Mouse (Mus musculus): ENCODE measurements around the gene Chmp4b. TPM values are rescaled to one million over a fixed set of nuclear protein-coding genes. Genes with fewer than 3 reads are reported as not detected.

Chmp4b gene
- polyA plus RNA-seq, 1 experiment from 2014 or later: 16.6 TPM

DNA sequence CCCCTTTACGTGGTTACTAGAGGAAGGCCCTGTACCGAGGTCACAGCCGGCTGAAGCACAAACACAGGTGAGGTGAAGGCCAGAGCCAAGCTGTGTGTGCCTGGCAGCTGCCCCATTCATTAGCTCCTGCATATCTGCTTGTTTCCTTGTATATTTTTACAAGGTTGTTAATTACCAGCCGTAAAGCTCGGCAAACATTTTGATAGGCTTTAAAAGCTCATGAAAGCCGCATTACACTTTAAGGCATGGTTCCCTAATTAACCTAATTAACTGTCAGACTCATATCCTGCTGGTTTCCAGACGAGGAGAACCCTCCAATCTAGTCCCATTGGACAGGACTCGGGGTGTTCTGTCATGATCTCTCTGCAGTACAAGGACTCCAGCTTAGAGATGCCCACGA is 83.5 kb downstream of the Chmp4b start:
- no peaks in the 10 kb centered on the region for H3K27me3 ChIP-seq (ENCODE audit: control insufficient read depth, insufficient read depth, low read length)
- H3K9me3 ChIP-seq (ENCODE audit: control insufficient read depth, low read length): no peaks in the 10 kb centered on the region
- no peaks in the 10 kb centered on the region for H3K36me3 ChIP-seq (ENCODE audit: control insufficient read depth, insufficient read depth, low read length)
- H3K4me1 ChIP-seq (ENCODE audit: control insufficient read depth in 2 of 2, insufficient read depth in 2 of 2, low read length in 2 of 2): peaks cover 0 to 4% of the 10 kb centered on the region in 2 experiments; a peak in 2 of 4 replicates
- no peak overlapping the region for H3K9ac ChIP-seq (ENCODE audit: low read length)
- H3K4me2 ChIP-seq (ENCODE audit: low read length): no peak overlapping the region
- H3K27ac ChIP-seq (replicated peaks in 1 of 2; ENCODE audit: control insufficient read depth in 1 of 2, insufficient read depth in 1 of 2, low read depth in 2 of 2, low read length in 2 of 2): no peak overlapping the region
- no peak overlapping the region for H3K4me3 ChIP-seq (ENCODE audit: control insufficient read depth in 1 of 2, insufficient read depth in 1 of 2, low read depth in 1 of 2, low read length in 2 of 2)
- no peak for ATAC-seq (ENCODE audit: insufficient number of reproducible peaks, insufficient read depth, low FRiP score, low read depth)
- WGBS: 70% methylated on average over 9 of the region's 9 CpGs

DNA sequence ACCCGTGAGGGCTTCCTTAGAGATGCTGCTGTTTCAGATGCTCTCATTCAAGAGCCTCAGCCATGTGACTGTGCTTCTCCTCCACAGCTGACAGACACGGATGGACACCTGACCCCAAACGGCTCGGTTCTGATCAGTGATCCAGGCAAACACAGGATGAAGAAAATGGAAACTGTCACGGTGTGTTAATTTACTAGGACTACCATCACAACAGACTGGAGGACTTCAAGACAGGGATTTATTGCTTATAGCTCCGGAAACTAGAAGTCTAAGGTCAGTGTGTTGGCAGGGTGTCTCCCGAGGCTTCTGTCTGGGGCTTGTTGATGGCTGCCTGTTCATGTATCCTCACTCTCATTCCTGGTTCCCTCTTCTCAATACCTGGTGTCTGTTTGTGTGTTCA is 83.9 kb downstream of the Chmp4b start:
- no peak overlapping the region for H3K9ac ChIP-seq (ENCODE audit: low read length)
- H3K36me3 ChIP-seq (ENCODE audit: control insufficient read depth, insufficient read depth, low read length): no peaks in the 10 kb centered on the region
- no peak overlapping the region for H3K27ac ChIP-seq (replicated peaks in 1 of 2; ENCODE audit: control insufficient read depth in 1 of 2, insufficient read depth in 1 of 2, low read depth in 2 of 2, low read length in 2 of 2)
- no peak overlapping the region for H3K4me3 ChIP-seq (ENCODE audit: control insufficient read depth in 1 of 2, insufficient read depth in 1 of 2, low read depth in 1 of 2, low read length in 2 of 2)
- WGBS: 72% methylated on average over 7 of the region's 7 CpGs
- H3K4me1 ChIP-seq (ENCODE audit: control insufficient read depth in 2 of 2, insufficient read depth in 2 of 2, low read length in 2 of 2): peaks cover 0 to 4% of the 10 kb centered on the region in 2 experiments; a peak in 2 of 4 replicates
- ATAC-seq (ENCODE audit: insufficient number of reproducible peaks, insufficient read depth, low FRiP score, low read depth): no peak
- H3K27me3 ChIP-seq (ENCODE audit: control insufficient read depth, insufficient read depth, low read length): no peaks in the 10 kb centered on the region
- H3K9me3 ChIP-seq (ENCODE audit: control insufficient read depth, low read length): no peaks in the 10 kb centered on the region
- no peak overlapping the region for H3K4me2 ChIP-seq (ENCODE audit: low read length)

DNA sequence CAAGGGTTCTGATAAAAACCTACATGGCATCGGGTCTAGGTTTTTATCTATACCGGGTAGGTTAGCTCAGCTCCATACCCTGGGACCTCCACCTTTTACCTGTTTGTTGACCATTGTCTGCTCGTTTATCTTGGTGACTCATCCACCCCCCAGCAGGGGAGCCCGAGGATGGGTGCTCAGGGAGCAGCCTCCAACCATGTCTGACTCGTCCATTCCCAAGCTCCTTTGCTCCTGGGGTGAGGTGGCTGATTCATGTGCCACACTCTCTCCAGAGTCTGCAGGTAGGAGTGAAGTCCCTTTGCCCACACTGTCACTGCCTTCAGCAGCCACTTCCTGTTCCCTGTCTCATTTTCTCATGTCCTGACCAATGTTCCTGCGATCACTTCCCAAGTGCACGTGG is 84.5 kb downstream of the Chmp4b start:
- H3K4me3 ChIP-seq (ENCODE audit: control insufficient read depth in 1 of 2, insufficient read depth in 1 of 2, low read depth in 1 of 2, low read length in 2 of 2): no peak overlapping the region
- no peaks in the 10 kb centered on the region for H3K9me3 ChIP-seq (ENCODE audit: control insufficient read depth, low read length)
- ATAC-seq (ENCODE audit: insufficient number of reproducible peaks, insufficient read depth, low FRiP score, low read depth): no peak
- no peak overlapping the region for H3K27ac ChIP-seq (replicated peaks in 1 of 2; ENCODE audit: control insufficient read depth in 1 of 2, insufficient read depth in 1 of 2, low read depth in 2 of 2, low read length in 2 of 2)
- no peaks in the 10 kb centered on the region for H3K36me3 ChIP-seq (ENCODE audit: control insufficient read depth, insufficient read depth, low read length)
- H3K27me3 ChIP-seq (ENCODE audit: control insufficient read depth, insufficient read depth, low read length): no peaks in the 10 kb centered on the region
- 60% methylated on average over 7 of the region's 7 CpGs for WGBS
- peaks cover 0 to 4% of the 10 kb centered on the region in 2 experiments; a peak in 2 of 4 replicates for H3K4me1 ChIP-seq (ENCODE audit: control insufficient read depth in 2 of 2, insufficient read depth in 2 of 2, low read length in 2 of 2)
- no peak overlapping the region for H3K4me2 ChIP-seq (ENCODE audit: low read length)
- no peak overlapping the region for H3K9ac ChIP-seq (ENCODE audit: low read length)

DNA sequence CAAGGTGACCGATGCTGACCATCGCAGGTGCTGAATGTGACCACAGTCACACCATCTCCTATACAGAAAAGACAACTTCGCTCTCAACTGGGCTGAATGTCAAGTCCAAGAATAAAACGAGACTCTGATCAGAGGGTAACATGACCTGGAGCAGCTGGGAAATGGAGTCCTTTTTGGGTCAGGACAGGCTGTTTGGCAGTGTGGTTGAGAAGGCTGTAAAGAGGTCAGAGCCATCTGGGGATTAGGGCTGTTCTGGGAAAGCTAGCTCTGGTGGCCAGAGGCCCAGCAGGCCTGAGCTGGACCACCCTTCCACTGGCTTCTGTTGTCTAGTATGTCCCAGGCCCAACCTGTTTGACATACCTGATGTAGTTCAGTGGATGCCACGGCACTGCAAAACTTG is 87.1 kb downstream of the Chmp4b start:
- 88% methylated on average over 5 of the region's 5 CpGs for WGBS
- Histone ChIP-seq H3K4me2 (ENCODE audit: low read length) (no peak overlapping the region), H3K36me3 (ENCODE audit: control insufficient read depth, insufficient read depth, low read length) (no peaks in the 10 kb centered on the region), H3K4me1 (ENCODE audit: control insufficient read depth in 2 of 2, insufficient read depth in 2 of 2, low read length in 2 of 2) (no peaks in the 10 kb centered on the region), H3K27me3 (ENCODE audit: control insufficient read depth, insufficient read depth, low read length) (no peaks in the 10 kb centered on the region), H3K9ac (ENCODE audit: low read length) (no peak overlapping the region), H3K9me3 (ENCODE audit: control insufficient read depth, low read length) (no peaks in the 10 kb centered on the region), H3K4me3 (ENCODE audit: control insufficient read depth in 1 of 2, insufficient read depth in 1 of 2, low read depth in 1 of 2, low read length in 2 of 2) (no peak overlapping the region), H3K27ac (replicated peaks in 1 of 2; ENCODE audit: control insufficient read depth in 1 of 2, insufficient read depth in 1 of 2, low read depth in 2 of 2, low read length in 2 of 2) (no peak overlapping the region)
- ATAC-seq (ENCODE audit: insufficient number of reproducible peaks, insufficient read depth, low FRiP score, low read depth): no peak

DNA sequence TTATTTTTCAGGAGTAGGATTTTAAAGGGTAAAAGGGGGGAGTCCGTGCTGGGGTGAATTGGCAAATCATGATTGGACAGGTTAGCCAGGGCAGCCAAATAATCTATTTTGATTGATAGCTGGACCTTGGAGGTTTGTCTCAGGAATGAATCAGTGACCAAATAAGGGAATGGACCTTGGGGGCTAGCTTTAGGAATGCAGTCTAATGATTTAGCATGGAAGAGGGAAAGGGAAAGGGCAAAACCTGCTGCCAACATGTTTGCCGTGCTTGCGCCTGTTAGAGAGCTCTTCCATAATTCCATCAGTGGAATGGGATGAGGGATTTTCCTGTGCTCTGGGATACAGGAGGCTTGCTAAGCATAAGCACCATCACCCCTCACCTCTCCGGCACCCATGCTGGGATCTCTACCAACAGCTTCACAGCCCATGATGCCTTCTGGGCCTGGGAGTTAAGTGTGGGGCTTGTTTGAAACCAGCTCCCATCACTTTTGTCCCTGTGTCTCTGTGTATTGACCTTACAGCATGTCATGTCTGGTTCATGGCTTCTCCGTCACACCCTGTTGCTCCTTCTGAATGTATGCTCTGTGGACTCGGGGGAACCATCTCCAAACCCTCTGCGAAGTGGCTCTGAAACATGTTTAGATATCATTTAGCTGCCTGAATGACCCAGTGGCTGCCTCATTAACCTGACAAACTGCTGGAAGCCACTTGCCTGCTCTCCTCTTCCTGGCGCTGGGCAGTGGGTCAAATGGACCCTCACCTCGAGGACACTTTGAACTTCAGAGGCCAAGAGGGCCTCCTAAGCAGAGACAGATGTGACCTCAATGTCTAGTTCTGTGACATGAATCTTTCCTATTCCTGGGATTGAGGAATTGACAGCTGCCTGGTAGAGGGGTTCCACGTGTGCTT is 91.7 kb downstream of the Chmp4b start:
- H3K27ac ChIP-seq (replicated peaks in 1 of 2; ENCODE audit: control insufficient read depth in 1 of 2, insufficient read depth in 1 of 2, low read depth in 2 of 2, low read length in 2 of 2): no peak overlapping the region
- no peaks in the 10 kb centered on the region for H3K27me3 ChIP-seq (ENCODE audit: control insufficient read depth, insufficient read depth, low read length)
- no peaks in the 10 kb centered on the region for H3K36me3 ChIP-seq (ENCODE audit: control insufficient read depth, insufficient read depth, low read length)
- H3K9ac ChIP-seq (ENCODE audit: low read length): no peak overlapping the region
- ATAC-seq (ENCODE audit: insufficient number of reproducible peaks, insufficient read depth, low FRiP score, low read depth): no peak
- H3K4me3 ChIP-seq (ENCODE audit: control insufficient read depth in 1 of 2, insufficient read depth in 1 of 2, low read depth in 1 of 2, low read length in 2 of 2): no peak overlapping the region
- no peaks in the 10 kb centered on the region for H3K4me1 ChIP-seq (ENCODE audit: control insufficient read depth in 2 of 2, insufficient read depth in 2 of 2, low read length in 2 of 2)
- H3K9me3 ChIP-seq (ENCODE audit: control insufficient read depth, low read length): no peaks in the 10 kb centered on the region
- H3K4me2 ChIP-seq (ENCODE audit: low read length): no peak overlapping the region
- WGBS: 72% methylated on average over 10 of the region's 10 CpGs

DNA sequence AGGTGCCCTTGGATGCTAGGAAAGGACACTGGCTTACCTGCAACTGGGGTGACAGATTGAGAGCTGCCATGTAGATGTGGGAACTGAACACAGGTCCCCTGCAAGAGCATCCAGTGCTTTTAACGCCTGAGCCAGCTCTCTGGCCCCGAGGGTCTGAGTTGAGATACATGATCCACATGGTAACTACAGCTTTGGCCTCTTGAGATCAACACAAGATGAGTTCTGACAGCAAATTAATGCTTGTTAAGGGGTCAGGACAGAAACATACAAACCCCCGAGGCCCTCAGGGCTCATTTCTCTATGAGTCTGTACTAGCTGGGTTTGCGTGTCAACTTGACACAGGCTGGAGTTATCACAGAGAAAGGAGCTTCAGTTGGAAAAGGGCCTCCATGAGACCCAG is 92.4 kb downstream of the Chmp4b start:
- WGBS: 77% methylated on average over 4 of the region's 4 CpGs
- no peak overlapping the region for H3K4me3 ChIP-seq (ENCODE audit: control insufficient read depth in 1 of 2, insufficient read depth in 1 of 2, low read depth in 1 of 2, low read length in 2 of 2)

More for the DNA sequence above, 92.4 kb downstream of the Chmp4b start:
- ATAC-seq (ENCODE audit: insufficient number of reproducible peaks, insufficient read depth, low FRiP score, low read depth): no peak
- H3K27me3 ChIP-seq (ENCODE audit: control insufficient read depth, insufficient read depth, low read length): no peaks in the 10 kb centered on the region
- no peaks in the 10 kb centered on the region for H3K36me3 ChIP-seq (ENCODE audit: control insufficient read depth, insufficient read depth, low read length)
- H3K27ac ChIP-seq (replicated peaks in 1 of 2; ENCODE audit: control insufficient read depth in 1 of 2, insufficient read depth in 1 of 2, low read depth in 2 of 2, low read length in 2 of 2): no peak overlapping the region
- H3K9ac ChIP-seq (ENCODE audit: low read length): no peak overlapping the region
- no peaks in the 10 kb centered on the region for H3K4me1 ChIP-seq (ENCODE audit: control insufficient read depth in 2 of 2, insufficient read depth in 2 of 2, low read length in 2 of 2)
- no peak overlapping the region for H3K4me2 ChIP-seq (ENCODE audit: low read length)
- H3K9me3 ChIP-seq (ENCODE audit: control insufficient read depth, low read length): no peaks in the 10 kb centered on the region; the same call in 1 of the 2 replicates
